Mouse (Mus musculus) kidney, adult 2 months (tissue): ENCODE measurements around the gene Llgl2. TPM values are rescaled to one million over a fixed set of nuclear protein-coding genes. Genes with fewer than 3 reads are reported as not detected.

ENCODE experiments used
- DNase-seq: peaks from one replicate; pipeline ENCODE4 v3.0.0; 2021
- H3K27ac ChIP-seq: fragments of 200-500 bp; 2 replicates; pipeline ENCODE4 v1.5.1; 2012; ENCODE audit warnings: low read depth, low read length, control low read depth, inconsistent platforms; ENCODE audit not compliant: insufficient read depth
- H3K27me3 ChIP-seq: fragments of 200-500 bp; replicated peaks from 2 replicates; pipeline ENCODE4 v1.6.1; 2012; ENCODE audit warnings: mild to moderate bottlenecking, moderate library complexity, low read length, inconsistent platforms; ENCODE audit not compliant: control insufficient read depth, insufficient read depth
- H3K36me3 ChIP-seq: fragments of 200-500 bp; 2 replicates; pipeline ENCODE4 v1.6.1; 2012; ENCODE audit warnings: mild to moderate bottlenecking, moderate library complexity, low read length, inconsistent platforms; ENCODE audit not compliant: control insufficient read depth, insufficient read depth
- H3K4me1 ChIP-seq: fragments of 200-500 bp; 2 replicates; pipeline ENCODE4 v1.6.1; 2011; ENCODE audit warnings: low read length; ENCODE audit not compliant: control insufficient read depth, insufficient read depth
- H3K4me3 ChIP-seq: fragments of 200-500 bp; 2 replicates; pipeline ENCODE4 v1.5.1; 2011; ENCODE audit warnings: mild to moderate bottlenecking, low read depth, low read length, control low read depth; ENCODE audit not compliant: insufficient read depth
- CTCF ChIP-seq: fragments of 200-500 bp; conservative IDR thresholded peaks from 2 replicates; pipeline ENCODE4 v1.5.1; 2011; ENCODE audit warnings: low read depth, mild to moderate bottlenecking, control low read depth, low read length, moderate library complexity, mixed read lengths; ENCODE audit not compliant: insufficient read depth, insufficient read length
- POLR2A ChIP-seq: fragments of 200-500 bp; IDR thresholded peaks from one replicate; pipeline ENCODE4 v1.6.1; 2011; ENCODE audit warnings: low read depth, low read length, control low read depth
- WGBS: fragments of 180-500 bp; shearing (Covaris S2); methylation state at CpG from one replicate; pipeline ENCODE4 v1.1.7; 2018; 5-methylcytosine and 5-hydroxymethylcytosine counted together
- polyA plus RNA-seq: library from polyadenylated mRNA; depleted of rRNA; stranded (reverse); fragments of >200 nt; gene quantifications from 2 replicates; pipeline ENCODE4 v1.2.3, GENCODE M21; 2012

Llgl2 gene
- polyA plus RNA-seq, 1 experiment: 153 TPM

- no peak for TF ChIP-seq POLR2A
- no peak for TF ChIP-seq CTCF
- DNase-seq: peak; percentile 74
- peak overlapping the region; percentile 80 for H3K27ac ChIP-seq
- H3K36me3 ChIP-seq: no peaks in the 10 kb centered on the region
- WGBS: 35% methylated on average over 20 of the region's 20 CpGs
- peaks cover 47% of the 10 kb centered on the region for H3K4me1 ChIP-seq
- no peaks in the 10 kb centered on the region for H3K27me3 ChIP-seq
- H3K4me3 ChIP-seq: peak overlapping the region; percentile 10; the same call in 1 of the 2 replicates
These were observed 43.4 kb upstream of the Llgl2 start for GRCm38 (mm10) chr11:115780141-115781070.

- DNase-seq: no peak
- 64% methylated on average over 6 of the region's 6 CpGs for WGBS
- Histone ChIP-seq H3K36me3 (no peaks in the 10 kb centered on the region), H3K27ac (no peak overlapping the region), H3K4me1 (no peaks in the 10 kb centered on the region), H3K27me3 (no peaks in the 10 kb centered on the region), H3K4me3 (no peak overlapping the region)
- TF ChIP-seq CTCF (no peak), POLR2A (no peak)
These were observed 37.4 kb upstream of the Llgl2 start for GRCm38 (mm10) chr11:115786473-115786872.

GRCm38 (mm10) chr11:115789787-115790186, 34.1 kb upstream of the Llgl2 start:
- WGBS: 91% methylated on average over 7 of the region's 7 CpGs
- Histone ChIP-seq H3K4me3 (no peak overlapping the region), H3K27me3 (no peaks in the 10 kb centered on the region), H3K36me3 (no peaks in the 10 kb centered on the region; the same call in none of the 2 replicates), H3K27ac (no peak overlapping the region), H3K4me1 (no peaks in the 10 kb centered on the region)
- DNase-seq: no peak
- TF ChIP-seq POLR2A (no peak), CTCF (no peak)

- WGBS: 76% methylated on average over 16 of the region's 16 CpGs
- Histone ChIP-seq H3K36me3 (peaks cover 2% of the 10 kb centered on the region), H3K4me3 (no peak overlapping the region), H3K4me1 (no peaks in the 10 kb centered on the region), H3K27ac (no peak overlapping the region), H3K27me3 (no peaks in the 10 kb centered on the region)
- no peak for DNase-seq
- TF ChIP-seq CTCF (no peak), POLR2A (no peak)
These were observed 31.9 kb upstream of the Llgl2 start for GRCm38 (mm10) chr11:115791919-115792318.

GRCm38 (mm10) chr11:115792353-115792752, 31.5 kb upstream of the Llgl2 start:
- TF ChIP-seq POLR2A: no peak
- no peak for TF ChIP-seq CTCF
- peaks cover 2% of the 10 kb centered on the region for H3K36me3 ChIP-seq
- DNase-seq: no peak
- H3K27ac ChIP-seq: no peak overlapping the region
- no peaks in the 10 kb centered on the region for H3K27me3 ChIP-seq
- WGBS: 82% methylated on average over 14 of the region's 14 CpGs
- H3K4me3 ChIP-seq: no peak overlapping the region
- no peaks in the 10 kb centered on the region for H3K4me1 ChIP-seq

GRCm38 (mm10) chr11:115796898-115797297, 27.0 kb upstream of the Llgl2 start:
- H3K4me3 ChIP-seq: no peak overlapping the region
- no peak overlapping the region for H3K27ac ChIP-seq
- no peak for TF ChIP-seq POLR2A
- TF ChIP-seq CTCF: no peak
- H3K36me3 ChIP-seq: peaks cover 11% of the 10 kb centered on the region
- H3K27me3 ChIP-seq: no peaks in the 10 kb centered on the region
- 76% methylated on average over 15 of the region's 15 CpGs for WGBS
- DNase-seq: peak; percentile 41
- no peaks in the 10 kb centered on the region for H3K4me1 ChIP-seq

- 63% methylated on average over 9 of the region's 9 CpGs for WGBS
- peaks cover 15% of the 10 kb centered on the region for H3K36me3 ChIP-seq
- no peak for DNase-seq
- H3K4me1 ChIP-seq: no peaks in the 10 kb centered on the region
- H3K4me3 ChIP-seq: no peak overlapping the region
- TF ChIP-seq POLR2A: no peak
- TF ChIP-seq CTCF: no peak
- H3K27me3 ChIP-seq: no peaks in the 10 kb centered on the region
- H3K27ac ChIP-seq: no peak overlapping the region
These were observed 26.2 kb upstream of the Llgl2 start for GRCm38 (mm10) chr11:115797665-115798064.
